Mouse (Mus musculus) heart, embryonic 11.5 days (tissue): ENCODE results near the gene Uba3. TPM values are rescaled to one million over a fixed set of nuclear protein-coding genes. Genes with fewer than 3 reads are reported as not detected.
A peak's percentile ranks its signal among the peaks of the same experiment; 100 is the strongest.

Source experiments
- ATAC-seq: fragments of 200-750 bp; cut with Nextera tagmentation; replicated peaks from 2 replicates; pipeline ENCODE4 v1.8.0; 2017; ENCODE audit warnings: moderate library complexity; ENCODE audit not compliant: insufficient number of reproducible peaks, low FRiP score, low TSS enrichment
- H3K27ac ChIP-seq: fragments of 300-500 bp; sonication (generic); 2 replicates; pipeline ENCODE4 v1.5.1; 2014; ENCODE audit warnings: mild to moderate bottlenecking, low read depth, low read length
- H3K27me3 ChIP-seq: fragments of 300-500 bp; sonication (generic); 2 replicates; pipeline ENCODE4 v1.6.1; 2014; ENCODE audit warnings: mild to moderate bottlenecking, low read length, mixed read lengths; ENCODE audit not compliant: control insufficient read depth, insufficient read depth
- H3K36me3 ChIP-seq: fragments of 300-500 bp; sonication (generic); 2 replicates; pipeline ENCODE4 v1.6.1; 2014; ENCODE audit warnings: mild to moderate bottlenecking, low read length, moderate library complexity, mixed read lengths; ENCODE audit not compliant: control insufficient read depth, insufficient read depth
- H3K4me1 ChIP-seq: fragments of 300-500 bp; sonication (generic); 2 replicates; pipeline ENCODE4 v1.6.1; 2014; ENCODE audit warnings: low read length; ENCODE audit not compliant: control insufficient read depth, insufficient read depth
- H3K4me2 ChIP-seq: fragments of 300-500 bp; sonication (generic); 2 replicates; pipeline ENCODE4 v1.6.1; 2014; ENCODE audit warnings: mild to moderate bottlenecking, moderate library complexity
- H3K4me3 ChIP-seq: fragments of 300-500 bp; sonication (generic); 2 replicates; pipeline ENCODE4 v1.5.1; 2014; ENCODE audit warnings: low read depth, low read length
- H3K9ac ChIP-seq: fragments of 300-500 bp; sonication (generic); 2 replicates; pipeline ENCODE4 v1.6.1; 2014; ENCODE audit warnings: mild to moderate bottlenecking, low read depth, low read length, moderate library complexity
- H3K9me3 ChIP-seq: fragments of 300-500 bp; sonication (generic); replicated peaks from 2 replicates; pipeline ENCODE4 v1.6.1; 2016; ENCODE audit warnings: low read length; ENCODE audit not compliant: control insufficient read depth
- WGBS: fragments of 180-500 bp; shearing (Covaris S2); extraction: QIAGEN DNeasy Blood & Tissue Kit; methylation state at CpG from one replicate; pipeline ENCODE4 v1.1.7; 2014; ENCODE audit not compliant: insufficient replicate concordance; 5-methylcytosine and 5-hydroxymethylcytosine counted together
- polyA plus RNA-seq: library from polyadenylated mRNA; unstranded; fragments of >200 nt; fragmentation: Nextera tagmentation; extraction: Ambion mirVana; gene quantifications from 2 replicates; pipeline ENCODE4 v1.2.1, GENCODE M21; 2014

Gene Uba3
- polyA plus RNA-seq = 90.7 and 93.9 TPM in 2 replicates

DNA sequence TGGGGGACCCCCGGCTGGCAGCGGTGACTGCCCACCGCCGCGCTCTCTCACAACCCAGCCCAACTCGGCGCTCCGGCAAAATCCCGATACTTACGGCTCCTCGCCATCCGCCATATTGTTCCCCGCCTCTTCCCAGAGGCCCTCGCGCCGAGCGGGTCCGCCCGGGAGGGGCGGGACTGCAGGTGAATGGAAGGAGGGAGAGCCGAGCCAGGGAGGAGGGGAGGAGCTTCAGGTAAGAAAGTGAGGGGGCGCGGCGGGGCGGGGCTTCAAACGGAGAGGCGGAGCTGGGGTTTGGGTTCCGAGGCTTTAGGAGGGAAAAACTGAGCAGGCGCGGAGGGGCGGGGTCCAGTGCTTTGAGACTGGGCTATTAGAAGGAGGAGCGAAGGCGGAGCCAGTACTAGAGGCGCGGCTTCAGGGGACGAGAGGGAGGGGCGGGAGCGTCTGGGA, at the start of gene Uba3:
TSS of gene Uba3 (minus strand) at position 209 of the 447 bp plus-strand sequence.
- Histone ChIP-seq H3K36me3 (no peaks in the 10 kb centered on the region), H3K9ac (peak within 1 kb of the TSS; percentile 99), H3K4me2 (peak within 1 kb of the TSS; percentile 82), H3K4me1 (peaks cover 10% of the 10 kb centered on the region), H3K27ac (peak within 1 kb of the TSS; percentile 83), H3K4me3 (peak within 1 kb of the TSS; percentile 89), H3K9me3 (no peaks in the 10 kb centered on the region), H3K27me3 (no peaks in the 10 kb centered on the region)
- ATAC-seq = peak; percentile 97
- under 1% methylated on average over 38 of the region's 38 CpGs for WGBS

DNA sequence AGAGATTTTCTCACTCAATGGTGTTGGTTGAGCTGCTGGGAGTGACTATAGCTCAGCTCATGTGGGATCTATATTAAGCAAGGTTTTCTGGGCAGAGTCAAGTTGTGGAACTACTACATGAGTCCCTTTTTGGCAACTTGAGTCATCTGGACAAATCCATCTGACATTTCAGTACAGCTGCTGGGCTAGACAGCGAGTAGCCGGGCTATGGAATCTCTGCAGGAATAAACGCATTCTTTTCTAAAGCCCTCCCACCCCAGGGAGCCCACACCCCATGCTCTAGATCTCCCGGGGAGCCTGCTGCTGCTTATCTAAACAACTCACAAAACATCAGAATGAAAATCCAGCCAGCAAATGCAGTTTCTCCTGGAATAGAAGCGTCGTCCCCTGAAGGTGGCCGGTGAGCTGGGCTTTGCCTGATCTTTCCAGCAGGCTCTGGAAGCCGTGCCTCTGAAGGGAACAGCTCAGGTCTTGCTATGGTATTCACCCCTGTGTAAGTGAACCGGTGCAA, 47.3 kb upstream of the Uba3 start, which contains the start of gene Lmod3:
TSS of gene Lmod3 (minus strand) at position 49 of the 511 bp plus-strand sequence.
- WGBS = 8% methylated on average over 9 of the region's 9 CpGs
- Histone ChIP-seq H3K27ac (peak within 1 kb of the TSS; percentile 96), H3K4me2 (peak within 1 kb of the TSS; percentile 53), H3K9me3 (no peaks in the 10 kb centered on the region), H3K27me3 (no peaks in the 10 kb centered on the region), H3K36me3 (no peaks in the 10 kb centered on the region), H3K9ac (peak within 1 kb of the TSS; percentile 68), H3K4me1 (no peaks in the 10 kb centered on the region), H3K4me3 (peak within 1 kb of the TSS; percentile 21)
- ATAC-seq = peak; percentile 55; the same call in 1 of the 2 replicates

DNA sequence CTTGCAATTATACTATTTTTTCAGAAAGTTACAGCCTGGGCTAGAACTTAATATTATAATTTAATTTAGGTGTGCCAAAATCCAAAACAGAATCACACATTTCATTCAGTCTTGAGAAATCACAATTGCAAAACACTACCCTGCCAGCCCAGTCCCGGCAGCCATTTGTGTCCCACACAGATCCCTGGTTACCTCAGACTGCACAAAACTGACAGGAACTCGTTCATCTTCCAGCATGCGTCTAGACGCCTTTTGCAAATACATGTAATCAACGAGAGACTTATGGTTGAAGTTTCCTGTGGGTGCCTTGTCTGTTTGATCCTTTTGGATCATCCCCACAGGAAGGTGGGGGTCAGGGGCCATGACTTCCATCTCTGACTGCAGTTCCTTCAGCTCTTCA, 46.6 kb upstream of the Uba3 start:
- H3K36me3 ChIP-seq = no peaks in the 10 kb centered on the region
- H3K4me2 ChIP-seq = peak overlapping the region; percentile 53
- peak overlapping the region; percentile 96 for H3K27ac ChIP-seq
- peak overlapping the region; percentile 18 for H3K4me3 ChIP-seq
- no peaks in the 10 kb centered on the region for H3K27me3 ChIP-seq
- 40% methylated on average over 5 of the region's 5 CpGs for WGBS
- H3K4me1 ChIP-seq = no peaks in the 10 kb centered on the region
- H3K9ac ChIP-seq = peak overlapping the region; percentile 28
- no peaks in the 10 kb centered on the region for H3K9me3 ChIP-seq
- ATAC-seq = no peak

DNA sequence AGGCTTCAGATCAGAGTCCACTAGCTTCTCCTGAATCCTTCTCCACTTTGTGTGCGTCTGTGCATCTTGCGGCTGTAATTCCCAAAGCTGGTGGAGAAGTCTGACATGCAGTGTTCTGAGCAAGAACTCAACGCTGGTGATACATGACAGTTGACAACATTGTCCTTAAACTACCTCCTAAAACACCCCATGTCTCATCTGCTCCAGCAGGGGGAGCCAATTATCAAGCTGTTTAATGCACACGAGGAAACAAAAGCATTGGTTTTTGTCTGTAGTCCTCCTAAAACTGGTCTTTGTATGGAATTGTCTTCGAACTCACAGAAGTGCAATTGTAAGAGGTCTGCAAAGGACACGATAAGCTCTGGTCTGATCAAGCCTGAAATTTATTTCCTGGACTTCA, 45.5 kb upstream of the Uba3 start:
- Histone ChIP-seq H3K4me2 (peak overlapping the region; percentile 53), H3K27me3 (no peaks in the 10 kb centered on the region), H3K9me3 (no peaks in the 10 kb centered on the region), H3K36me3 (no peaks in the 10 kb centered on the region), H3K9ac (peak overlapping the region; percentile 24; the same call in 1 of the 2 replicates), H3K27ac (no peak overlapping the region), H3K4me1 (no peaks in the 10 kb centered on the region), H3K4me3 (0 out of 2 replicates have a peak overlapping the region, but pooled peaks have one; percentile 12)
- no peak for ATAC-seq
- WGBS = 35% methylated on average over 6 of the region's 6 CpGs

DNA sequence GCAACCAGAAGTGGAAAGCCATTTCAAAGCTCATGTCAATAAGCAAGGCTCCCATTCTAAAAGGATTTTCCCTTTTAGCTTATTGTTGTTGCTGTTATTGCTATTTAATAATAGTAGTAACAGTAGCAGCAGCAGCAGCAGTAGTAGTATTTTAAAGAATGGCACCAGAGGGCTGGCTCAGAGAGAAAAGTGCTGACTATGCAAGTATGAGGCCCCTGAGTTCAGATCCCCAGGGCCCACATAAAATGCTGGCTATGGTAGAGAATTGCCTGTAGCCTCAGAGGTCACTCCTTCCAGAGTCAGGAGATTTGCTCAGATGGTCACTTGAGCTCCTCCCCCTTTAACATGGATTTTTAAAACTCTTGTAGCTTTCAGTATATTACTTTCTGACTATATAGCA, 39.8 kb upstream of the Uba3 start:
- H3K4me2 ChIP-seq = no peak overlapping the region; the same call in 1 of the 2 replicates
- no peak overlapping the region for H3K27ac ChIP-seq
- no peaks in the 10 kb centered on the region for H3K36me3 ChIP-seq
- no peak for ATAC-seq
- H3K4me3 ChIP-seq = no peak overlapping the region
- H3K9ac ChIP-seq = no peak overlapping the region
- no peaks in the 10 kb centered on the region for H3K9me3 ChIP-seq
- H3K4me1 ChIP-seq = 0 out of 2 replicates have a peak, but pooled peaks cover 2% of the 10 kb centered on the region
- H3K27me3 ChIP-seq = no peaks in the 10 kb centered on the region

DNA sequence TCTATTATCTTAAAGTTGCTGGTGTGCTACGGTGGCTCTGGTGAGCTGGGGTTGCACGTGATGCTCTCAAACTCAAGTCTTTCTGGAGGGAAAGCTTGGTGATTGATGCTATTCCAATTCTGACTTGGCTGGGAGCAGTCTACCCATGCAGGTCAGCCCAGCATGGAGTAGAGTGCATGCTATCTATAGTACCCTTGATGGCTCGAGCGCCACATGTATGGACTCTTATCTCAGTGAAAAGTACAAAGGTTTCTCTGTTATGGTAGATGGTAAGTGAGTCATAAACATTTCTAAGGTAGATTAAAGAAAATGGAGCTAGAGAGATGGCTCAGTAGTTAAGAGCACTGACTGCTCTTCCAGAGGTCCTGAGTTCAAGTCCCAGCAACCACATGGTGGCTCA, 37.1 kb upstream of the Uba3 start:
- no peaks in the 10 kb centered on the region for H3K9me3 ChIP-seq
- no peak overlapping the region for H3K4me3 ChIP-seq
- WGBS = 85% methylated on average over 4 of the region's 4 CpGs
- no peak overlapping the region for H3K4me2 ChIP-seq
- no peaks in the 10 kb centered on the region for H3K36me3 ChIP-seq
- H3K4me1 ChIP-seq = 0 out of 2 replicates have a peak, but pooled peaks cover 2% of the 10 kb centered on the region
- H3K27me3 ChIP-seq = no peaks in the 10 kb centered on the region
- no peak overlapping the region for H3K27ac ChIP-seq
- ATAC-seq = no peak
- H3K9ac ChIP-seq = no peak overlapping the region

DNA sequence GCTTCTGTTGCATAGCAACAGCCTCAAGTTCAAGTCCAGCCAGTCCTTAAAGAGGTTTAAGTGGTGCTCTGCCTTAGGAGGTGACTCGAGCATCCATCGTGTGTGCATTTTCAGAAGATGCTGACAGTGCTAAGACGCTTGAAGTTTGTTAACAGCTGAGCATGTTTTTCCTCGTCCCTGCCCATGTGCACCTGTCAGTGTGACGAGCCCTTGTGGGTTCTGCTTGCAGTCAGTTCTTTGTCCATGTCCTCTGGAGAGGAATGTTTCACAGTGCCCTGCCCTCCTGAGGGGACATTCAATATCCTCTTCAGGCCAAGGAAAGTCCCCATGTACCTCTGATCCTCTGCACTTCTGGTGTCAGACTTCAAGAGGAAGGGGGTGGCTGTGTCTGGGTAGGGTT, 34.6 kb upstream of the Uba3 start:
- no peak overlapping the region for H3K9ac ChIP-seq
- ATAC-seq = no peak
- no peak overlapping the region for H3K27ac ChIP-seq
- H3K27me3 ChIP-seq = no peaks in the 10 kb centered on the region
- H3K4me2 ChIP-seq = no peak overlapping the region
- WGBS = 75% methylated on average over 5 of the region's 5 CpGs
- no peaks in the 10 kb centered on the region for H3K9me3 ChIP-seq
- H3K36me3 ChIP-seq = no peaks in the 10 kb centered on the region
- no peaks in the 10 kb centered on the region for H3K4me1 ChIP-seq
- no peak overlapping the region for H3K4me3 ChIP-seq

DNA sequence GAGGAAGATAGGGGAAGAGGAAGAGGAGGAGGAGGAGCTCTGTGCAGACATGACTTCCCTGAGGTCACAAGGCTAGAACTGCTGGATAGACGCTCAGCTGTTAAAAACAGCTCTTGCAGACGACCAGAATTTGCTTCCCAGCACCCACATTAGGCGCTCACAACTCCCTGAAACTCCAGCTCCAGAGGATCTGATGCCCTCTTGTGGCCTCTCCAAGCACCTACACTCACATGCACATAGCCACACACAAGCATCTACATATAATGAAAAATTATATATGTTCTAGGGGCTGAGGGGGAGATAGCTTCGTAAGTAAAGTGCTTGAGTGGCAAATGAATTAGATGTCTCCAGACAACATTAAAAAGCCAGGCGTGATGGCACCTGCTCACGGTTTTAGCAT, 33.9 kb upstream of the Uba3 start:
- 0 out of 2 replicates have a peak, but pooled peaks cover 2% of the 10 kb centered on the region for H3K36me3 ChIP-seq
- H3K4me3 ChIP-seq = no peak overlapping the region
- H3K27me3 ChIP-seq = no peaks in the 10 kb centered on the region
- 84% methylated on average over 6 of the region's 6 CpGs for WGBS
- H3K4me1 ChIP-seq = no peaks in the 10 kb centered on the region
- no peak overlapping the region for H3K9ac ChIP-seq
- ATAC-seq = no peak
- H3K27ac ChIP-seq = no peak overlapping the region
- no peaks in the 10 kb centered on the region for H3K9me3 ChIP-seq
- H3K4me2 ChIP-seq = no peak overlapping the region

DNA sequence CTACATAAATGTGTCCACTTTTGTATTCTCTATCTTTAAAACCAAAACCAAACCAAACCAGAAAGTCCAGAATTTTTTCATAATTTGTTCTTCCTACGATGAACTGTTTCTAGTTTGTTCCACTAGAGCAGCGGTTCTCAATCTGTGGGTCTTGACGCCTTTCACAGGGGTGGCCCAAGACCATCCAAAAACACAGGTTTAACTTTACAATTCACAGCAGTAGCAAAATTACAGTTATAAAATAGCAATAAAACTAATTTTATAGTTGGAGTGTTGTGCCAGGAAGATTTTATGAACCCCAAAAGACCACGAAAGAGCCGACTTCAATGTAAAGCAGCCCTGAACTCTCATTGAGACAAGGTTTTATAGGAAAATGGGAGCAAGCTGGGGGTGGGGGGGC, 30.6 kb upstream of the Uba3 start:
- Histone ChIP-seq H3K36me3 (0 out of 2 replicates have a peak, but pooled peaks cover 5% of the 10 kb centered on the region), H3K4me2 (no peak overlapping the region), H3K9me3 (no peaks in the 10 kb centered on the region), H3K27me3 (no peaks in the 10 kb centered on the region), H3K27ac (no peak overlapping the region), H3K4me1 (no peaks in the 10 kb centered on the region), H3K4me3 (no peak overlapping the region), H3K9ac (no peak overlapping the region)
- ATAC-seq = no peak
- 94% methylated on average over 5 of the region's 5 CpGs for WGBS
